Mouse (Mus musculus): Measurements from ENCODE around the gene Gpr12. TPM values are rescaled to one million over a fixed set of nuclear protein-coding genes. Genes with fewer than 3 reads are reported as not detected.
"Not testable (repeated sequence)": the region's sequence is repeated elsewhere in the genome, so short reads cannot be mapped to it uniquely, and the experiment has no call there.

The Gpr12 gene
- total RNA-seq, 1 experiment from 2014 or later: not detected

DNA sequence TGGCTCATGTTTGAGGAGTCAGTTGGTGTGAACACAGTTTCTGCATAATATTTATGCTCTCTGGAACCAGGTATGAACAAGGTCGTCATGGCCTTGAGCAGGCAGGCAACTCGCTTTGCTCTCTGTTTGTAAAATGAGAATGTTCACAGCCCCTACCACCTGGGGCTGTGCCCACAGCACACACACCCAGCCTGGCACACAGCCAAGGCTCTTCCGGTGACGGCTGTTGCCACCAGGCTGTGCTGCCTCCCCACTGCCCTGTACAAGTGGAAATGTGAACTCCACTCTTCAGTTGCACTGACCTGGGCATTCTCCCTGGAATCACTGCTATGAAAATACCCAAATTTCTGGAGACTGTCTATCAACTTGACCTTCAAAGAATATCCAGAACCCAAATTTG is 5.9 kb upstream of the Gpr12 start:
- ATAC-seq (replicated peaks; ENCODE audit: low read depth, poor library complexity, severe bottlenecking): no peak

DNA sequence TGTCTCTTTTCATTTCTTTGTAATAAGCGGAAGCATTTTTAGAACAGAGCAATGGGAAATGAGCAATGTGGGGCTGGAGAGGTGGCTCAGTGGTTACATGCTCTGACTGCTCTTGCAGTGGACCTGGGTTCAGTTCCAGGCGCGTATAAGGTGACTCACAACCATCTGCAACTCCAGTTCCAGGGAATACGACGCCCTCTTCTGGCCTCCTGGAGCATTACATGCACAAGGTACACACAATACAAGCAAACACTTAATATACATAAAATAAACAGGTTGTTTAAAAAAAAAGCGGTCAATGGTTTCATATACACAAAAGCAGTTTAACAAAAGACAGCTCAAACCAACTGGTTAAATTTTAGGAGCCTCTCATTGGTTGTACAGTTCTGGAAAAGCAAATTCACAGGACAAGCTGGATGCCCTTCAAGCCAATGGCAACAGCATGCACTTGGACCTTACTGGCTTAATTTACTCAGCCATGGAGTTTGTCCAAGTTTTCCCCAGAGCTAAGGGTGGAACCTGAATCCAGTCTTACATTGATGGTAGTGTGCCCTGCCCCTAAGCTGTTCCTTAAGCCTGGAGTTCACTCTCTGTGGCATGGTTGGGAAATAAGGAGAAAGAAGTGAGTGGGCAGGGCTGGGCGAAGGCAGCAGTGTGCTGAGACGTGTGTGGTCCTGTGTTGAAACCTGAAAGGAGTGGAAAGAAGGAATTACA is 1.5 kb upstream of the Gpr12 start:
- ATAC-seq (replicated peaks; ENCODE audit: low read depth, poor library complexity, severe bottlenecking): no peak

DNA sequence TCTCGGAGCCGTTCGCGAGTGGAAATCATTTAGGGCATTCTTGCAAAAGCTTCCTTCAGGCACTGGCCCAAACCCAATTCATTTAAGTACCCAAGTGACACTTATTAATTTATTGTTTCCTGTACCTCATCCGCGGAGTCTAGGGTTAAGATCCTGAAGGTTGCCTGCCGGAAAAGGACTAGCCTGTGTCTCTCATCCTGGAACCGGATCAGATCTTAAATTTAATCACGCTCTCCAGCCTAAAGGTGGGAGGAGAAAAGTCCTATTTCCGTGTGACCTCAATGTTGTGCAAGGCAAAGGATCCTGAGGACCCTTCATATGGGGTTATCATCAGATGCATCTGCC is 240 bp upstream of the Gpr12 start:
- no peak for ATAC-seq (replicated peaks; ENCODE audit: low read depth, poor library complexity, severe bottlenecking)

DNA sequence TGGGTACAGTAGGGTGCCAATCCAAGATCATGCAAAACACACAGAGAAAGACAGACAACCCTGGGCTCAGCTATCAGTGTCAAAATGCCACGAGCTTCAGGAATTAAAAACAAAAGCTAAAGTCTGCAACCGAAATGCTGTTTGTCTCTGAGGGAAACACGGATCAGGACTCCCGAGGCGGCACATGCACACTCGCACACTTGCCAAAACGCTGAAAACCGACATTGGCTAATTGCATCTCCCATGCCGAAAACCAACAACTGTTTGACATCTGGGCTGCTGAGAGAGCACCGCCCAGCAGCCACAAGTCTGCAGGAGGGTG is 922 bp downstream of the Gpr12 start:
- 0 out of 2 replicates have a peak, but pooled peaks have one; percentile 22 for ATAC-seq (replicated peaks; ENCODE audit: low read depth, poor library complexity, severe bottlenecking)

DNA sequence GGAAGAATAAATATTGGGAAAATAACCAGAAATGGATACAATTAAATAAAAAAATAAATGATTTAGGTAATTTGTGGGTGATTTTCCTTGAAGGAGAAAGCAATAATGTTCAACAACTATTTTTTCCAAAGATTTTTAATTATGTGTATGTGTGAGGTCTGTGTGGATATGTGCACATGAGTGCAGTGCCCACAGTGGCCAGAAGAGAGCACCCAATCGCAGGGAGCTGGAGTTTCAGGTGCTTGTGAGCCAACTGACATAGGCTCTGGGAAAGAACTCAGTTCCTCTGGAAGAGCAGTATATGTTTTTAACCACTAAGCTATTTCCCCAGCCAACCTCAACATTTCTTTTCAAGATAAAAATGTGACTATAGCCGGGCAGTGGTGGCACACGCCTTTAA is 8.4 kb downstream of the Gpr12 start:
- ATAC-seq (replicated peaks; ENCODE audit: low read depth, poor library complexity, severe bottlenecking): no peak

DNA sequence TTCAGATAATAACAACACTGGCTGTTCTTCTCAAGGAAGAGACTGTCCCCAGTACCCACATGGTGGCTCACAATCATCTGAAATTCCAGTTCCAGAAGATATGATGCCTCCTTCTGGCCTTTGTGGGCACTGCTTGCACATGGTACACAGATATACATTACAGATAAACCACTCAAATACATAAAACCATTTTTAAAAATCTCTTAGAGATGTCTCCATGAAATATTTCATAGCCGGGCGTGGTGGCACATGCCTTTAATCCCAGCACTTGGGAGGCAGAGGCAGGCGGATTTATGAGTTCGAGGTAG is 12.3 kb downstream of the Gpr12 start:
- not testable (repeated sequence) for ATAC-seq (replicated peaks; ENCODE audit: low read depth, poor library complexity, severe bottlenecking)

DNA sequence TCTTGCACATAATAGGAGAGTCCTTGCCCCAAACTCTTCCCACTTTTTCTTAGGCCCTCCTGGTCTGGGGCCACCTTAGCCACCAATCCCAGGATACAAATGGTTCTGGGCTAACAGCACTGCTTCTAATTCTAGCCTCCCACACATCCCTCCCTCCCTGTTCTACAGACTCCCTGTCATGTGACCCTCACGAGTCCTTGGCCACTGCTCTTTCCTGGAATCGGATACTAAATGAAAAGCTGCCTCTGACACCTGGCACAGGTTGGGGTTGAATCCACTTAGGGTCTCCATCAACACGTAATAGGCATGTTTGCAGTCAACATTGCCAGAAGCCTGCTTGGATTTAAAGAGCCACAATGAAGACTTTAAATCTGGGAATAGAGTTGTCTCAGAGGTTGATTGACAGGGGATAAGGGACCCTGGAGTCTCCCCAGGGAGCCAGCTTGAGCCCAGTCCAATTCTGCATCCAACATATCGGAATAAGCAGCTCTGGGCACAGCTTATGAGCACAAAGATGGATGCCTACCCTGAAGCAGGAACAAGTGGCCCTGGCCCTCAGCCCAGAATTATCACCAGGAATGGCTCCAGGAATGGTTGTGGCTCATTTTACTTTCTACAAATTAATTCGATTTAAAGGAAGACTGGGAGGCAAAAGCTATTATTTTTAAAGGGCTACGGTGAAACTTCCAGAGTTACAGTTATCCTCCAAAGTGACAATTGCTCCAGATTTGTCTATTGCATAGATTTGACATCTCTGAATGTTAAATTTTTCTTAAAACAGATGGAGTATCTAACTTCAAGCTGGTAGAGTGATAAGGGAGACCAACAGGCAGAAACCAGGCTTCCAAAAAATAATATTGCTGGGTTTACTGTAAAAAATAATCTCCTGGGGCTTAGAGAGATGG is 13.0 kb downstream of the Gpr12 start:
- ATAC-seq (replicated peaks; ENCODE audit: low read depth, poor library complexity, severe bottlenecking): not testable (repeated sequence)

DNA sequence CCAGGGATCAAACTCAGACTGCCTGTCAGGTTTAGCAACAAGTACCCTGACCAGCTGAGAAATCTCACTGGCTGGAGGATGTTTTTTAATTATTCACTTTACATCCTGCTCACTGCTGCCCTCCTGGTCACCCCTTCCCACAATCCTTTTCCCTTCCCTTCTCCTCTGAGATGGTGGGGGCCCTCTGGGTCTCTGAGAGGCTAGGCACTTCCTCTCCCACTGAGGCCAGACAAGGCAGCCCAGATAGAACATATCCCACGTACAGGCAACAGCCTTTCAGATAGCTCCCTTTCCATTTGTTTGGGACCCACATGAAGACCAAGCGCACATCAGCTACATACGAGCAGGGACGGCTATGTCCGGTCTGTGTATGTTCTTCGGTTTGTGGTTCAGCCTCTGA is 14.9 kb downstream of the Gpr12 start:
- ATAC-seq (replicated peaks; ENCODE audit: low read depth, poor library complexity, severe bottlenecking): not testable (repeated sequence)

DNA sequence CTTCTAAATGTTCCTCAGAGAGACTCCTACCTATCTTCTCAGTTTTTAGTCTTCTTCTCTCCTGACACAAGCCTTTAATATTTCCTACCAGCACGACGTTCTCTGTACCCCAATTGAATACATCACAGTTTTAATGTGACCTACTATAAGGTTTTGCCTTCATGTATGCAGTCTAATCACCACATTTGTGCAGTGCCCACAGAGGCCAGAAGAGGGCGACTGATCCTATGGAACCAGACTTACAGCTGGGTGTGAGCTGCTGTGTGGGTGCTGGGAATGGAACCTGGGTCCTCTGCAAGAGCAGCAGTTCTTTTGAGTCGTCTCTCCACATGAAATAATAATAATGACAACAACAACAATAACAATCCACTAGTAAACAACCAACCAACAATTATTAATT is 18.0 kb downstream of the Gpr12 start:
- ATAC-seq (replicated peaks; ENCODE audit: low read depth, poor library complexity, severe bottlenecking): no peak

DNA sequence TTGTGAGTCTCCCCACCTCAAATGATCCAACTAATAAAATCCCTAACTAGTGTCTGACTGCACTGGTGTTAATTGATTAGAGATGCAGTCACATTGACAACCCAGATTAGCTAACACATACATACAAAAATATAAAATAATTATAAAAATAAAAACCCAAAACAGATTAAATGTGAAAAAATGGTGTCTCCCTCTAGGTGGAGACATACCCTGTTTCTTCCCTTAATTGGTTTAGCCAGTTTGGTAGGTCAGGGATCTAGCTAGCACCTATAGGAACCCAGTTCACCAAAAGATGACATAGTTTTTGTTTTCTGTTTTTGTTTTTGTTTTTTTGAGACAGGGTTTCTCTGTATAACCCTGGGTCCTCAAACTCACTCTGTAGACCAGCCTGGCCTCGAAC is 20.8 kb downstream of the Gpr12 start:
- no peak for ATAC-seq (replicated peaks; ENCODE audit: low read depth, poor library complexity, severe bottlenecking)

DNA sequence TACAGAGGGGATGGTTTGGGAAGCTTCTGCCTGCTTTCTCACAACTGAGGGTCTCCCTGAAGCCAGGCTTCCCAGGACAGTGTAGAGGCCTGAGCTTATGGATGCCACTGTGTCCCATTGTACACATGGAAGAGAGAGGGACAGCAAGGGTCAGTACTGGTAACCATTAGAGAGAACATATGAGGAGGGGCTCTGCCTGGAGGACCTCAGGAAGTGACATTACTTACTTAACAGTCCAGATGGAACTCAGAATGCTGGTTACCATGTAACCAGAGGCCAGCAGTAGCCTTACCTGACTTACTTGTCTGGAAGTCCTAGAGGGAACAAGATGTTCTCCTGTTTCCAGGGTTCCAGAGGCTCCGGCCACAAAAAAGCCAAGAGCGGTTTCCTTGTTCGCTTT is 29.2 kb downstream of the Gpr12 start, which contains the start of gene Gm3415:
Gm3415 (plus strand) TSS at position 301 of the 400 bp plus-strand sequence.
- not testable (repeated sequence) for ATAC-seq (replicated peaks; ENCODE audit: low read depth, poor library complexity, severe bottlenecking)

DNA sequence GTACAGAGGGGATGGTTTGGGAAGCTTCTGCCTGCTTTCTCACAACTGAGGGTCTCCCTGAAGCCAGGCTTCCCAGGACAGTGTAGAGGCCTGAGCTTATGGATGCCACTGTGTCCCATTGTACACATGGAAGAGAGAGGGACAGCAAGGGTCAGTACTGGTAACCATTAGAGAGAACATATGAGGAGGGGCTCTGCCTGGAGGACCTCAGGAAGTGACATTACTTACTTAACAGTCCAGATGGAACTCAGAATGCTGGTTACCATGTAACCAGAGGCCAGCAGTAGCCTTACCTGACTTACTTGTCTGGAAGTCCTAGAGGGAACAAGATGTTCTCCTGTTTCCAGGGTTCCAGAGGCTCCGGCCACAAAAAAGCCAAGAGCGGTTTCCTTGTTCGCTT is 47.7 kb downstream of the Gpr12 start, which contains the start of gene Gm3409:
Gm3409 (plus strand) TSS at position 301 of the 400 bp plus-strand sequence.
- not testable (repeated sequence) for ATAC-seq (replicated peaks; ENCODE audit: low read depth, poor library complexity, severe bottlenecking)

Other genes starting within 250 kb of the Gpr12 start
- gene Wasf3, start 200.3 kb downstream of the Gpr12 start, total RNA-seq (2017): not detected in 2 replicates
- not detected in 2 replicates for gene Gm6408, start 103.3 kb downstream of the Gpr12 start, total RNA-seq (2017)
- not detected in 2 replicates for gene Gm6370, start 93.9 kb downstream of the Gpr12 start, total RNA-seq (2017)
- gene 4930449I24Rik, start 82.8 kb downstream of the Gpr12 start, total RNA-seq (2017): not detected in 2 replicates
- gene Gm3402, start 71.1 kb downstream of the Gpr12 start, total RNA-seq (2017): not detected in 2 replicates
- gene Gm3404, start 59.4 kb downstream of the Gpr12 start, total RNA-seq (2017): not detected in 2 replicates
- gene Gm3409, start 47.6 kb downstream of the Gpr12 start, total RNA-seq (2017): not detected in 2 replicates
- not detected in 2 replicates for gene Gm3415, start 29.1 kb downstream of the Gpr12 start, total RNA-seq (2017)
- 35.5 and 42.5 TPM in 2 replicates for gene Usp12, start 209.8 kb upstream of the Gpr12 start, total RNA-seq (2017)
- 2,931 and 3,145 TPM in 2 replicates for gene Rpl21, start 247.7 kb upstream of the Gpr12 start, total RNA-seq (2017)

Data from common myeloid progenitor, adult 5-6 weeks (primary cell).